Mouse (Mus musculus): ENCODE results near the gene Tomt. TPM values are rescaled to one million over a fixed set of nuclear protein-coding genes. Genes with fewer than 3 reads are reported as not detected.

Tomt gene
- total and polyA plus RNA-seq, 3 experiments: 0.01 to 0.22 TPM; not detected in 1

DNA sequence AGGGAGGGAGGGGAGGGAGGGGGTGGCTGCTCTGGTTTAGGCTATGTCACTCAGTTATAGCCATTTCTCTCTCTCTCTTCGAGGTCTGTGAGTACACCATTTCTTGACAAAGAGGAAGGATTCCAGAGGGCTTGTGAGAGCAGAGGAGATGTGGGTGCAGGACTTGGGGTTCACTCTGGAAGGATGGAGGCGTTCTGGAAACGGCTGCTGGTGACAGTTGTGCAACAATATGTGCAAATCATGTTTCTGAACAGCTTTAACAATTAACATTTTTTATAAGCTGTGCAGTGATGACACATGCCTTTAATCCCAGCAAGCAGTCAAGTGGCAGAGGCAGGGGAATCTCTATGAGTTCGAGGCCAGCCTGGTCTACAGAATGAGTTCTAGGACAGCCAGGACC, 25.3 kb downstream of the Tomt start:
- H3K4me3 ChIP-seq (ENCODE audit: low read depth, low read length): no peak overlapping the region
- no peak for ATAC-seq (ENCODE audit: extremely low read depth, insufficient number of reproducible peaks, low FRiP score, poor library complexity, severe bottlenecking)
- H3K36me3 ChIP-seq (replicated peaks): no peaks in the 10 kb centered on the region
- H3K9me3 ChIP-seq (replicated peaks): no peaks in the 10 kb centered on the region
- no peak for TF ChIP-seq TAL1 (conservative IDR thresholded peaks at IDR 0.05; ENCODE audit: low read depth, low read length)
- H3K4me1 ChIP-seq (ENCODE audit: insufficient read depth, low read depth, low read length): no peaks in the 10 kb centered on the region
- H3K27me3 ChIP-seq (ENCODE audit: insufficient read depth, low read length): peaks cover 16% of the 10 kb centered on the region
- no peak for DNase-seq (ENCODE audit: low spot score)

- TF ChIP-seq TAL1 (conservative IDR thresholded peaks at IDR 0.05; ENCODE audit: low read depth, low read length): no peak
- TF ChIP-seq POLR2AphosphoS5 (IDR thresholded peaks at IDR 0.05; ENCODE audit: insufficient replicate concordance, low read depth, low read length): no peak
- no peak for TF ChIP-seq GATA1 (IDR thresholded peaks at IDR 0.05; ENCODE audit: borderline replicate concordance, low read length)
- TF ChIP-seq GATA2 (IDR thresholded peaks at IDR 0.05; ENCODE audit: borderline replicate concordance, low read depth, low read length): no peak
- TF ChIP-seq CTCF (IDR thresholded peaks at IDR 0.05; ENCODE audit: low read depth, low read length): no peak
- ATAC-seq (ENCODE audit: extremely low read depth, insufficient number of reproducible peaks, low FRiP score, poor library complexity, severe bottlenecking) (no peak), DNase-seq (ENCODE audit: low spot score) (no peak)
- Histone ChIP-seq H3K9me3 (replicated peaks) (no peaks in the 10 kb centered on the region), H3K36me3 (replicated peaks) (no peaks in the 10 kb centered on the region), H3K4me3 (ENCODE audit: low read depth, low read length) (no peak overlapping the region), H3K27me3 (ENCODE audit: insufficient read depth, low read length) (peaks cover 15% of the 10 kb centered on the region), H3K4me1 (ENCODE audit: insufficient read depth, low read depth, low read length) (no peaks in the 10 kb centered on the region; the same call in 1 of the 2 replicates)
Observed at GRCm38 (mm10) chr7:101875978-101876377, 30.2 kb downstream of the Tomt start.

DNA sequence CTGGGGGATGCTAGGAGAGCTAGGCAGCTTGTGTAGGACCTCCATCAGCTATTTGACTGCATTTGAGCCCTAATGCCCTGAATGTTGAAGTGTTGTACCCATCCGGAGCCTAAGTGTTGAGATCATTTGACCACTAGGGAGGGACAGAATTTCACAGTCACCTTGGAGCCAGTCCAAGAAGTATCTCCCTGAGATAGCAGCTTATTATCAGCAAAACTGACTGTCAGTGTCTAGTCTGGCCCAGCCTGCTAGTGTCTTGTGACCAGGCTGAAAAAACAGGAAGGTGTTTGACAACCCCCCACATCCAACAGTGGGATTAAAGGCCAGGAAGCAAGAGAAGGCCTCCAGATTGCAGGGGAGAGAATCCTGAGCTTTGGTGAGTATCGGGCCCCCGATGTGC, 34.9 kb downstream of the Tomt start:
- no peaks in the 10 kb centered on the region; the same call in none of the 2 replicates for H3K4me1 ChIP-seq (ENCODE audit: insufficient read depth, low read depth, low read length)
- peak; percentile 13 for DNase-seq (ENCODE audit: low spot score)
- H3K9me3 ChIP-seq (replicated peaks): no peaks in the 10 kb centered on the region
- 0 out of 2 replicates have a peak, but pooled peaks have one; percentile 22 for ATAC-seq (ENCODE audit: extremely low read depth, insufficient number of reproducible peaks, low FRiP score, poor library complexity, severe bottlenecking)
- peaks cover 25% of the 10 kb centered on the region for H3K27me3 ChIP-seq (ENCODE audit: insufficient read depth, low read length)
- TF ChIP-seq GATA2 (IDR thresholded peaks at IDR 0.05; ENCODE audit: borderline replicate concordance, low read depth, low read length) (no peak), CTCF (IDR thresholded peaks at IDR 0.05; ENCODE audit: low read depth, low read length) (no peak), TAL1 (conservative IDR thresholded peaks at IDR 0.05; ENCODE audit: low read depth, low read length) (no peak)
- H3K4me3 ChIP-seq (ENCODE audit: low read depth, low read length): no peak overlapping the region
- H3K36me3 ChIP-seq (replicated peaks): no peaks in the 10 kb centered on the region

DNA sequence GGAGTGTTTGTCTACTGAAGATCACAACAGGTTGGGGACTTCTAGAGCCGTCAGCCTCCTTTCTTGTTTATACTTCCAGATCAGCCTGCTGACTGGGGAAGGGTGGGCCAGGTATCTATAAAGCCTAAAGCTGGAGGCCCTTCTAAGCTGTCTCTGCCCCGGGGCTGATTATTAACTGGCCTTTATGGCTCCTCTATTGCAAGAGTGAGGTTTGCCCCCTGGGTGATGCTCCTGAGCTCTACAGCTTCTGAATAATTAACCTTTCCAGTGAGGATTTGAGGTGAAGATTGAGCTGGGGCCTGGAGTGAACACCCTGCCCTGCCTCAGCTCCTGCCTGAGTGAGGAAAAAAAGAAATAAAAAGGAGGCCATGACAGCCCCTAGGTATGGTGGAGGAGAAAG, 35.5 kb downstream of the Tomt start, which contains the start of gene Folr1:
Gene Folr1 (minus strand): TSS at position 160 of the 400 bp plus-strand sequence.
- TF ChIP-seq TAL1 (conservative IDR thresholded peaks at IDR 0.05; ENCODE audit: low read depth, low read length) (no peak), GATA1 (IDR thresholded peaks at IDR 0.05; ENCODE audit: borderline replicate concordance, low read length) (no peak), POLR2AphosphoS5 (IDR thresholded peaks at IDR 0.05; ENCODE audit: insufficient replicate concordance, low read depth, low read length) (no peak)
- no peak for DNase-seq (ENCODE audit: low spot score)
- ATAC-seq (ENCODE audit: extremely low read depth, insufficient number of reproducible peaks, low FRiP score, poor library complexity, severe bottlenecking): no peak
- Histone ChIP-seq H3K27me3 (ENCODE audit: insufficient read depth, low read length) (peaks cover 24% of the 10 kb centered on the region), H3K4me3 (ENCODE audit: low read depth, low read length) (no peak within 1 kb of the TSS), H3K36me3 (replicated peaks) (no peaks in the 10 kb centered on the region), H3K4me1 (ENCODE audit: insufficient read depth, low read depth, low read length) (no peaks in the 10 kb centered on the region; the same call in none of the 2 replicates), H3K9me3 (replicated peaks) (no peaks in the 10 kb centered on the region)

DNA sequence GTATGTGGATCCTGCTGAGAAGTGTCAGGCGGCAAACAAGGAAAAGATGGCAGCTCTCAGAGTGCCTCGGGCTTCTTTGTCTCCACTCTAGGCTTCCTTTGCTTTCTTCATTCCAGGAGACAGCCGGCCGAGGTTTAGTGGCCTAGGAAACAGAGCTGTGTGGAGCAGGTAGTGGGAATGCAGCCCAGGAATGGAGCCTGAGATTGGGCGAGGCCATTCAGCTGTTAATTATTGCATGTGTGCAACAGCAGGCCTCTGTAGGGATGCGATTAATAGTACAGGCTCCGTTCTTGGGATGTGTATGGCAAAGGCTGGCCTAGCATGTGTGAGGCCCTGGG, 37.0 kb downstream of the Tomt start:
- peaks cover 24% of the 10 kb centered on the region for H3K27me3 ChIP-seq (ENCODE audit: insufficient read depth, low read length)
- TF ChIP-seq CTCF (IDR thresholded peaks at IDR 0.05; ENCODE audit: low read depth, low read length): no peak
- TF ChIP-seq GATA2 (IDR thresholded peaks at IDR 0.05; ENCODE audit: borderline replicate concordance, low read depth, low read length): no peak
- TF ChIP-seq POLR2AphosphoS5 (IDR thresholded peaks at IDR 0.05; ENCODE audit: insufficient replicate concordance, low read depth, low read length): no peak
- no peak for TF ChIP-seq GATA1 (IDR thresholded peaks at IDR 0.05; ENCODE audit: borderline replicate concordance, low read length)
- TF ChIP-seq TAL1 (conservative IDR thresholded peaks at IDR 0.05; ENCODE audit: low read depth, low read length): no peak
- ATAC-seq (ENCODE audit: extremely low read depth, insufficient number of reproducible peaks, low FRiP score, poor library complexity, severe bottlenecking): no peak
- H3K36me3 ChIP-seq (replicated peaks): no peaks in the 10 kb centered on the region
- H3K9me3 ChIP-seq (replicated peaks): no peaks in the 10 kb centered on the region
- DNase-seq (ENCODE audit: low spot score): no peak
- H3K4me1 ChIP-seq (ENCODE audit: insufficient read depth, low read depth, low read length): no peaks in the 10 kb centered on the region; the same call in none of the 2 replicates
- no peak overlapping the region for H3K4me3 ChIP-seq (ENCODE audit: low read depth, low read length)

DNA sequence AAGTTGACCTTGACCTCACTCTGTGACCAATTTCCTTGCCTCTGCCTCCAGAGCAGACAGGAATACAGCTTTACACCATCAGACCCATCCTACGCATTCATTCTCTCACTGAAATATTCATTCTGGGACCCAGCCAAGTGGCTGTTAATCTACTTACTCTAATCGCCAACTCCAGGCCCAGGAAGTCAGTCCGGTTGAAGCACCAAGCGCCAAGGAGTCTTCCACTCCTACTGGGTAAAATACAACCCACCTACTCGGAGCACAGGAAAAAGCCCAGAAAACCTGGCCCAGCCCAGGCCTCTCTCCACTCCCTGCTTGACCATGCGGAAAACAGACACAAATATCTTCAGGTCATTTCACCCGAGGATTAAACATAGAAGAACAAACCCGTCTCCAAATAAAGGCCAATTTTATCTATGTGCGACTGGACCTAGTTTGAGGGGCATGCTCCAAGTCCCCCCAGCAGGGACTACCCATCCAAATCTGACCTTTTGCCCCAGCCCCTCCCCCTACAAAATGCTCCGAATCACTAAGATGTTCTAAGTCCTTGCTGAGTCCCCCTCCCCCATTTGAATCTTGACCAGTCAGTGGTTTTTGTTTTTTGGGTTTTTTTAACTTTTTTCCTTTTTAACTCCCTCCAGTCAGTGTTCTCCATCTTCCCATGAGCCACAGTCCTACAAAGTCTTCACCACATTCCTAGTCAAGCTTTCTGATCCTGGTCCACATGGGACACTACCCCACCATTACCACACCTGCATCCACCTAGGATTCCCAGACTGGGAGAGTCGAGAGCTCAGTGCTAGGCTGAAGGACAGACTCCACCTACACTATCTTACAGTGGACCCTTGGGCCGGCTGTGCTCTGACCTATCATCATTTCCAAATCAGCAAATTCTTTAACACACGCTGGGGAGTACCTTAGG, 37.7 kb downstream of the Tomt start:
- Histone ChIP-seq H3K9me3 (replicated peaks) (no peaks in the 10 kb centered on the region), H3K4me1 (ENCODE audit: insufficient read depth, low read depth, low read length) (peaks cover 4% of the 10 kb centered on the region), H3K4me3 (ENCODE audit: low read depth, low read length) (no peak overlapping the region), H3K27me3 (ENCODE audit: insufficient read depth, low read length) (peaks cover 26% of the 10 kb centered on the region), H3K36me3 (replicated peaks) (no peaks in the 10 kb centered on the region)
- TF ChIP-seq GATA2 (IDR thresholded peaks at IDR 0.05; ENCODE audit: borderline replicate concordance, low read depth, low read length) (no peak), GATA1 (IDR thresholded peaks at IDR 0.05; ENCODE audit: borderline replicate concordance, low read length) (no peak), POLR2AphosphoS5 (IDR thresholded peaks at IDR 0.05; ENCODE audit: insufficient replicate concordance, low read depth, low read length) (no peak), CTCF (IDR thresholded peaks at IDR 0.05; ENCODE audit: low read depth, low read length) (no peak), TAL1 (conservative IDR thresholded peaks at IDR 0.05; ENCODE audit: low read depth, low read length) (no peak)
- DNase-seq (ENCODE audit: low spot score) (no peak), ATAC-seq (ENCODE audit: extremely low read depth, insufficient number of reproducible peaks, low FRiP score, poor library complexity, severe bottlenecking) (no peak)
